Mouse (Mus musculus) liver, embryonic 11.5 days (tissue): ENCODE measurements around the gene Opn1sw. TPM values are rescaled to one million over a fixed set of nuclear protein-coding genes. Genes with fewer than 3 reads are reported as not detected.
"Not testable (repeated sequence)": the region's sequence is repeated elsewhere in the genome, so short reads cannot be mapped to it uniquely, and the experiment has no call there.

Source experiments
- ATAC-seq: fragments of 200-750 bp; cut with Nextera tagmentation; replicated peaks from 2 replicates; pipeline ENCODE4 v1.8.0; 2017; ENCODE audit warnings: moderate number of reproducible peaks, mild to moderate bottlenecking, moderate TSS enrichment, moderate library complexity; ENCODE audit not compliant: low FRiP score
- DNase-seq: peaks from one replicate; pipeline ENCODE4 v3.0.0-alpha.2; 2017; ENCODE audit warnings: low spot score
- H3K27ac ChIP-seq: fragments of 300-500 bp; sonication (generic); 2 replicates; pipeline ENCODE4 v1.5.1; 2014; ENCODE audit warnings: mild to moderate bottlenecking, low read depth, low read length, control low read depth
- H3K27me3 ChIP-seq: fragments of 300-500 bp; sonication (generic); replicated peaks from 2 replicates; pipeline ENCODE4 v1.6.1; 2014; ENCODE audit warnings: low read length, mixed read lengths; ENCODE audit not compliant: control insufficient read depth, insufficient read depth
- H3K36me3 ChIP-seq: fragments of 300-500 bp; sonication (generic); 2 replicates; pipeline ENCODE4 v1.6.1; 2014; ENCODE audit warnings: mild to moderate bottlenecking, low read length, moderate library complexity, mixed read lengths; ENCODE audit not compliant: control insufficient read depth, insufficient read depth
- H3K4me1 ChIP-seq: fragments of 300-500 bp; sonication (generic); replicated peaks from 2 replicates; pipeline ENCODE4 v1.6.1; 2014; ENCODE audit warnings: low read length, mixed read lengths; ENCODE audit not compliant: control insufficient read depth, insufficient read depth
- H3K4me2 ChIP-seq: fragments of 300-500 bp; sonication (generic); 2 replicates; pipeline ENCODE4 v1.6.1; 2014; ENCODE audit warnings: mild to moderate bottlenecking, control low read depth, moderate library complexity
- H3K4me3 ChIP-seq: fragments of 300-500 bp; sonication (generic); 2 replicates; pipeline ENCODE4 v1.5.1; 2014; ENCODE audit warnings: low read depth, low read length, control low read depth
- H3K9ac ChIP-seq: fragments of 300-500 bp; sonication (generic); 2 replicates; pipeline ENCODE4 v1.6.1; 2014; ENCODE audit warnings: low read depth, low read length, control low read depth
- H3K9me3 ChIP-seq: fragments of 300-500 bp; sonication (generic); 2 replicates; pipeline ENCODE4 v1.6.1; 2016; ENCODE audit warnings: low read length, inconsistent platforms, mixed read lengths; ENCODE audit not compliant: control insufficient read depth
- WGBS: fragments of 180-500 bp; shearing (Covaris S2); extraction: QIAGEN DNeasy Blood & Tissue Kit; methylation state at CpG from one replicate; pipeline ENCODE4 v1.1.7; 2014; 5-methylcytosine and 5-hydroxymethylcytosine counted together
- polyA plus RNA-seq: library from polyadenylated mRNA; unstranded; fragments of >200 nt; fragmentation: Nextera tagmentation; extraction: Ambion mirVana; gene quantifications from 2 replicates; pipeline ENCODE4 v1.2.1, GENCODE M21; 2014

The Opn1sw gene
- polyA plus RNA-seq, 1 experiment from 2014 or later: 0.53 TPM

DNA sequence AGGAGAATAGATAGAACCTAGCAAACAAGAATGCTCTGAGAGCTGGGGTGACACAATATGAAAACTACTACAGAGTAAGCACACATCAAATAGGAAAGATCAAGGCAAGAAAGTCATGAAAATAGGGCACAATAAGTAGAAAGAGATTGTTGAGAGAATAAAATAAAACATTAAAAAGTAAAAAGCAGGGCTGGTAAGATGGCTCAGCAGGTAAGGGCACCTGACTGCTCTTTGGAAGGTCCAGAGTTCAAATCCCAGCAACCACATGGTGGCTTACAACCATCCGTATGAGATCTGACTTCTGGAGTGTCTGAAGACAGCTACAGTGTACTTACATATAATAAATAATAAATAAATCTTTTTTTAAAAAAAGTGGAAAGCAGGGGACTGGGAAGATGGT, 2.2 kb upstream of the Opn1sw start:
- H3K4me1 ChIP-seq, DNase-seq, H3K4me3 ChIP-seq, H3K9ac ChIP-seq, H3K27ac ChIP-seq, H3K9me3 ChIP-seq, ATAC-seq, H3K36me3 ChIP-seq, H3K4me2 ChIP-seq: not testable (repeated sequence)
- 79% methylated on average over 1 of the region's 1 CpGs for WGBS
- H3K27me3 ChIP-seq: peaks cover 40% of the 10 kb centered on the region

DNA sequence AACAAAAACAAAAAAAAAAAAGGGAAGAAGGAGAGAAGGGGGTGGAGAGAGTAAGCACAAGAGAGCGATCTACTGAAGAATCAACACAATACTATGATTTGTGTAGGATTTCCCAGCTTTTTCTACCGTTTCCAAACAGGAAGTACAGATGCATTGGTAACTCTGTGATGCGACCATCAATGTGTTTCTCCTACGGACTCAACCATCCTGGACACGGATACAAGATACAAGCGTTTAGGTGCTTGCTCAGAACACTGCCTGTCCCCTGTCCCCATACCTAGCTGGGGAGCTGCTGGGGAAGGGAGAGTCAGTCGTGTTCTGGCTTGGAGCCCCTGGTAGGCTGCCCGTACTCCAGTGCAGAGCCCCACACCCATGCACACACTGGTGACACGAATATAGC, 1.2 kb upstream of the Opn1sw start:
- DNase-seq (no peak), ATAC-seq (no peak)
- Histone ChIP-seq H3K9ac (0 out of 2 replicates have a peak overlapping the region, but pooled peaks have one; percentile 3), H3K27ac (no peak overlapping the region), H3K4me3 (no peak overlapping the region), H3K27me3 (peaks cover 29% of the 10 kb centered on the region), H3K9me3 (no peaks in the 10 kb centered on the region), H3K4me1 (peaks cover 8% of the 10 kb centered on the region), H3K4me2 (no peak overlapping the region; the same call in 1 of the 2 replicates), H3K36me3 (no peaks in the 10 kb centered on the region)
- 45% methylated on average over 9 of the region's 9 CpGs for WGBS

DNA sequence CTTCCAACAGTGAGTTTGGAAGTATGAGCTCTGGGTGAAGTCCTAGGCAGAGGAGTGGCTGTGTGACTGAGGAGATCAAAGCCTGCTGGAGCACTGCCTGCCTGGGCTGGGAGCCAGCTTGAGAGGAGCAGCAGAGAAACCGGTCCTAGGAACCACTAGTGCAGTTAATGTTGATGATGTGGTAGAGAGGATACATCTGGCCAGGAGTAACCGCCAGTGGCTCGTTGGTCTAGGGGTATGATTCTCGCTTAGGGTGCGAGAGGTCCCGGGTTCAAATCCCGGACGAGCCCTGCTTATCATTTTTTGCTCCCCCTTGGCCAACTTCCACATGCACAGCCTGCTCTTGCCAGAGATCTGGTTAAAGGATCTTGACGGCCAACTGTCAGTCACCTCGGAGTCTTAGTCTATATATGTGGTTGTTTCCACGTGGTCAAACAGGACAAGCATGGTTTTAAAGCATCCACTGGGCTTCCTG, 375 bp upstream of the Opn1sw start:
- ATAC-seq: peak; percentile 72
- Histone ChIP-seq H3K4me3 (peak overlapping the region; percentile 52), H3K4me2 (peak overlapping the region; percentile 76), H3K4me1 (peaks cover 8% of the 10 kb centered on the region), H3K9ac (no peak overlapping the region), H3K27me3 (peaks cover 21% of the 10 kb centered on the region), H3K36me3 (no peaks in the 10 kb centered on the region), H3K27ac (no peak overlapping the region), H3K9me3 (no peaks in the 10 kb centered on the region)
- DNase-seq: peak; percentile 74
- WGBS: 10% methylated on average over 11 of the region's 11 CpGs

DNA sequence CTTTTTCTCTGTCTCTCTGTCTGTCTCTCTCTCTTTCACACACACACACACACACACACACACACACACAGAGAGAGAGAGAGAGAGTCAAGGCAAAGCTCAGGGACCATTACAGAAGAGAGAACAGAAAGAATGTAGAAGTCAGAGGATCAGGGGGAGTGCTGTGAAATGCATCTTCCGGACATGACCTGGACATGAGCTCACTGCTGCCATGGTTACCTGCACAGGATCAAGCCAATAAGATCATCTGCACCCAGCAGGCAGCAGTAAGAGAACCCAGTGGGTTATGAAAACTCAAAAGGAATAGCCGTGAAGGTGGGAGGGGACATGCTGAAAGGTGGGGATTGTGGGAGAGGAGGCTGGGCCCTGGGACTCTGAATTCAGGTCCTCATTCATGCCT, 5.8 kb downstream of the Opn1sw start:
- H3K27me3 ChIP-seq: 0 out of 2 replicates have a peak, but pooled peaks cover under 1% of the 10 kb centered on the region
- ATAC-seq (no peak), DNase-seq (no peak)
- no peak overlapping the region for H3K4me2 ChIP-seq
- H3K9me3 ChIP-seq: no peaks in the 10 kb centered on the region
- no peak overlapping the region for H3K9ac ChIP-seq
- H3K4me1 ChIP-seq: peaks cover under 1% of the 10 kb centered on the region
- 65% methylated on average over 2 of the region's 2 CpGs for WGBS
- H3K36me3 ChIP-seq: no peaks in the 10 kb centered on the region; the same call in 1 of the 2 replicates
- no peak overlapping the region for H3K4me3 ChIP-seq
- H3K27ac ChIP-seq: no peak overlapping the region

DNA sequence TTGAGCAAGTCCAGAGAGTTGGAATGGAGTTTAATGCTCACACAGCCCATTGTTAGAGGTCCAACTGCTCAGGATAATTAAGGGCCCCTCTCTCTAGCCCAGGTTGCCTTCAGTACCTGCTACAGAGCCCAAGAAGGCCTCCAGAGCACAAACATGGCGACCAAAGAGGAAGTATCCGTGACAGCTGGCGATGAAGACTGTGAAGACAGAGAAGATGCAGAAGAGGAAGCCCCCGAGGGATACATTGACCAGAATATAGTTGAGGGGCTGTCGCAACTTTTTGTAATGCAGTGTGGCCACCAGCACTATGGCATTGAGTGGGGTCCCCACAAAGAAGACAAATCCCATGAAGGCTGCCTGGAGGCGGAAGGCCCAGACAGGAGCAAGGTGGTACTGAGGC, 8.3 kb downstream of the Opn1sw start:
- no peak for DNase-seq
- Histone ChIP-seq H3K27ac (no peak overlapping the region), H3K9ac (no peak overlapping the region), H3K27me3 (no peaks in the 10 kb centered on the region), H3K4me1 (no peaks in the 10 kb centered on the region; the same call in 1 of the 2 replicates), H3K4me3 (no peak overlapping the region), H3K36me3 (peaks cover 8% of the 10 kb centered on the region; the same call in 1 of the 2 replicates), H3K4me2 (no peak overlapping the region), H3K9me3 (no peaks in the 10 kb centered on the region)
- 69% methylated on average over 6 of the region's 6 CpGs for WGBS
- no peak for ATAC-seq

DNA sequence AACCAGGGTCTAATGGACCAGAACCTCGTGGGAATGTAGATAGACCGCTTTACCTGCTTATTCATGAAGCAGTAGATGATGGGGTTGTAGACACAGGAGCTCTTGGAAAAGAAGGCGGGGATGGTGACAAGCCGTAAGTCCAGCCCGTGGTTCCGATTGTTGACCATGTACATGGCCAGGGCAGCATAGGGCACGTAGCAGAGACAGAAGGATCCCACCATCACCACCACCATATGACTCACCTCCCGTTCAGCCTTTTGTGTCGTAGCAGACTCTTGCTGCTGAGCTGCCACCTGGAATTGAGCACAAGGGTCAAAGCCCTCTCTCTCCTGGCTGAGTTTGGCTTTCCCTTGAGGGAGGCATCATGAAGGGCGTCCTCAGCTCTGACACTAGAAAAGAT, 9.6 kb downstream of the Opn1sw start:
- Histone ChIP-seq H3K4me1 (no peaks in the 10 kb centered on the region; the same call in 1 of the 2 replicates), H3K36me3 (peaks cover 18% of the 10 kb centered on the region; the same call in 1 of the 2 replicates), H3K4me3 (no peak overlapping the region), H3K9ac (no peak overlapping the region), H3K4me2 (no peak overlapping the region), H3K9me3 (no peaks in the 10 kb centered on the region), H3K27me3 (no peaks in the 10 kb centered on the region), H3K27ac (no peak overlapping the region)
- ATAC-seq: no peak
- WGBS: 89% methylated on average over 10 of the region's 10 CpGs
- DNase-seq: no peak

DNA sequence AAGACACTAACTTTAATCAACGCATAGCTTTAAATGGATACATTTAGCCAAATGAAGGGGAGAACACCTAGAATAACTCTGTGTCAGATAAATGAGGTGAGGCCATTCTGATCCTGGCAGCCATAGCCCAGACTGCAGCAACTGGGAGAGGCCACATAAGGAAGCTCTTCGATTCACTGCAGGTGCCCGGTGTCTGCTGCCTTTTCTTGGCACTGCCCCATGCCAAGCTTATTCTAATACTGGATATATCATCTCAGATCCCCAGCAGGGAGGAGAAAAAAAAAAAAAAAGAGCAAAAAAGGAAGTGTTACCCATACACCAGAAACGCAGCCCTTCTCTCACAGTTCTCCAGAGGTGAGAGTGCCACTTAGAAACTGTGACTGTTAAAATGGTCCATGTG, 10.9 kb downstream of the Opn1sw start:
- ATAC-seq (no peak), DNase-seq (no peak)
- no peak overlapping the region for H3K4me2 ChIP-seq
- peaks cover 26% of the 10 kb centered on the region for H3K36me3 ChIP-seq
- no peak overlapping the region for H3K27ac ChIP-seq
- no peaks in the 10 kb centered on the region for H3K9me3 ChIP-seq
- 84% methylated on average over 4 of the region's 4 CpGs for WGBS
- H3K4me3 ChIP-seq: no peak overlapping the region
- H3K27me3 ChIP-seq: no peaks in the 10 kb centered on the region
- H3K9ac ChIP-seq: no peak overlapping the region
- H3K4me1 ChIP-seq: no peaks in the 10 kb centered on the region; the same call in 1 of the 2 replicates

DNA sequence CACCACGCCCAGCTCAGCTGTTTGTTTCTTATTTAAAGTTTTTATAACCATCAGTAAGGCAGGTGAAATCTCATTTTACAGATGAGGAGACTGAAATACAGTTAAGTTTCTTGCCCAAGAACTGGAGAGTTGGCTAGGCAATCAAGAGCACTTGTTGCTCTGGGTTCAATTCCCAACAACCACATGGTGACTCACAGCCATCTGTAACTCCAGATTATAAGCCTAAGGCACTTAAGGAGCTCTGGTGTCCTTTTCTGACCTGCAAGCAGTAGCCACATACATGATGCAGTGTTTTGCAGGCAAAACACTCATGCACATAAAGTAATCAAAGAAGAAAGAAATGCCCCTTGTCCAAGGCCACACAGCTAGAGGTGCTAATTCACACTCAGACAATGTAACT, 23.0 kb downstream of the Opn1sw start:
- Histone ChIP-seq H3K36me3 (peaks cover 29% of the 10 kb centered on the region), H3K27ac (no peak overlapping the region), H3K4me3 (no peak overlapping the region), H3K9ac (no peak overlapping the region), H3K4me2 (no peak overlapping the region), H3K9me3 (no peaks in the 10 kb centered on the region), H3K4me1 (no peaks in the 10 kb centered on the region), H3K27me3 (no peaks in the 10 kb centered on the region)
- 83% methylated on average over 1 of the region's 1 CpGs for WGBS
- ATAC-seq: no peak
- no peak for DNase-seq

DNA sequence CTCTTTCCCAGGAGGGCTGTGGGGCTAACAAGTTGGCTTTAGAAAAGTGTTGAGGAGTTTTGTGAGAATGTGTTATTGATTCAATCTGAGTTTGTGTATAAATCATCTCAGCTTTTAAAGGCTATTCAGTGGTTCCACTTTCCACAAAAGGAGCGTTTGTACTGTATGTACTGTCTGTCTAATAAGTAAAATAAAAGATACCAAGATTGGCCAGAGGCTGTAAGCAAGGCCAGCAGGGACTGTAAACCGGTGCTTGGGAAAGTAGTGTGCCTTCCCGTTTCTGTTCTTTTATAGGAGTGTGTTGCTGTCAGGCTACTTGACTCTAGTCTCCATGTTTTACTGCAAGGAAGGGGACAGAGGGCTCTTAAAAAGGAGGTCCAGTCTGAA, 25.1 kb downstream of the Opn1sw start:
- H3K4me3 ChIP-seq: no peak overlapping the region
- peaks cover 30% of the 10 kb centered on the region for H3K36me3 ChIP-seq
- DNase-seq (no peak), ATAC-seq (no peak)
- H3K4me1 ChIP-seq: no peaks in the 10 kb centered on the region
- H3K27me3 ChIP-seq: no peaks in the 10 kb centered on the region
- H3K27ac ChIP-seq: no peak overlapping the region
- no peak overlapping the region for H3K9ac ChIP-seq
- no peak overlapping the region for H3K4me2 ChIP-seq
- WGBS: 86% methylated on average over 3 of the region's 3 CpGs
- H3K9me3 ChIP-seq: no peaks in the 10 kb centered on the region
